Mouse (Mus musculus): ENCODE data around the gene Rftn1.

Rftn1 gene

DNA sequence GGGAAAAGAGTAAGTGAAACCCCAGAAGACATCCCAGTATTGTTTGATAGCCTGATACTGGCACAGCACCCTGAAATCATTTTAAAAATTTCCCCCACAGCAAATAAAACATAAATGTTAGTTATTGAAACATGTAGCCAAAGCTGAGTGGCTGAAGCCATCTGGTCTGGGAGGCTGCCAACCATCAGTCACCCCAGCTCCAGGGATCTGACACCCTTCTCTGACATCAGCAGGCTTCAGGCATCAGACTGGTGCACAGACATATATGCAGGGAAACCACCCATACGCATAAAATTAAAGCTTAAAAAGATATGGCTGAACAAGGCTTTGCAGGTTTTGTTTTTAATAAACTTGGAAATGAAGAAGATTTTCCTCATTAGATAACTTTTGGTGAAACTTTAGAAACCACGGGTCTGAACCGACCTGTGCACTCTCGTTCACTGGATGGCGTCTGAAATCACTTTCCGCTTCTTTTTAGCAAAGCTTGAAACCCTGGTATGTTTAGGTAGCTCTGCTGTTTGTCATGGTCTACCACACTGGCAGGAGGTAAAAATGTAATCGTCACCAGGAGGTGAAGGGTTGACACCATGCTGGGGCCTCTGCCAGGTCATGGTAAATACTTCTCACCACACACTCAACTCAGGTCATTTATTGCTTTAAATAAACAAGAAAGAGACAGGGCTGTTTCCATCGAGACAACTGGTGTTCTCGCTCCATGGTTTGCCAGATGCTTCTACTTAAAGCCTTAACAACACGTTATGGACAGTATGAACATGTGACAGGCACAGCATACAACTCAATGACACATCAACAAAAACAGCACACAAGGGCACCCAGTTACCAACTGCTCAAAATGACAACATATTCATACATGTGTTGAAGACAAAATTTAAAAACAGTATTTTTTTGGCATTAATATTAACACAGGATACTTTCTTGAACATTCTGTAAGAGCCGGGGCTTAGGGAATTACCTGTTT lies 197.6 kb downstream of the Rftn1 start:
- no peak for DNase-seq (ENCODE audit: low read depth, low spot score)

- DNase-seq (ENCODE audit: low read depth, low spot score): no peak
These were observed 200.9 kb downstream of the Rftn1 start for GRCm38 (mm10) chr17:49989583-49989982.

DNA sequence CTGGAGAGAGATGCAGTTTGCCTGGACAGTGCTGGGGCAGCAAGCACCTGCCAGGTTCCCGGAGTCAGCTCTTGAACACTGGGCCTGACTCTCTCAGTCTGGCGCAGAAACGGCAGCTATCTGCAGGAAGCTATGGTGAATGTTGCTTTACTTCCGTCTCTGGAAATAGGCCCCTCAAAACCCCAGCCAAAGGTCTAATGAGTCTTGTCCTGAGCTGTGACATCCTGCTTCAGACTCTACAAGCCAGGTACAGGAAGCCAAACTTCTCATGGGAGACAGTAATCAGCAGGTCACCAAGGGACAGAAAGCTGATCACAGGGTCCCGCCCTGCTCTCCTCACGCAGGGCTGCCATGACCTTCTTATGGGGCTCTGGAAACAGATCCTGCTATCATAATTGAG lies 203.4 kb downstream of the Rftn1 start:
- no peak for DNase-seq (ENCODE audit: low read depth, low spot score)

- no peak for DNase-seq (ENCODE audit: low read depth, low spot score)
These were observed 207.0 kb downstream of the Rftn1 start for GRCm38 (mm10) chr17:49983478-49983877.

GRCm38 (mm10) chr17:49982611-49983390 lies 207.7 kb downstream of the Rftn1 start:
- no peak for DNase-seq (ENCODE audit: low read depth, low spot score)

- no peak for DNase-seq (ENCODE audit: low read depth, low spot score)
These were observed 208.9 kb downstream of the Rftn1 start for GRCm38 (mm10) chr17:49981591-49981990.

DNA sequence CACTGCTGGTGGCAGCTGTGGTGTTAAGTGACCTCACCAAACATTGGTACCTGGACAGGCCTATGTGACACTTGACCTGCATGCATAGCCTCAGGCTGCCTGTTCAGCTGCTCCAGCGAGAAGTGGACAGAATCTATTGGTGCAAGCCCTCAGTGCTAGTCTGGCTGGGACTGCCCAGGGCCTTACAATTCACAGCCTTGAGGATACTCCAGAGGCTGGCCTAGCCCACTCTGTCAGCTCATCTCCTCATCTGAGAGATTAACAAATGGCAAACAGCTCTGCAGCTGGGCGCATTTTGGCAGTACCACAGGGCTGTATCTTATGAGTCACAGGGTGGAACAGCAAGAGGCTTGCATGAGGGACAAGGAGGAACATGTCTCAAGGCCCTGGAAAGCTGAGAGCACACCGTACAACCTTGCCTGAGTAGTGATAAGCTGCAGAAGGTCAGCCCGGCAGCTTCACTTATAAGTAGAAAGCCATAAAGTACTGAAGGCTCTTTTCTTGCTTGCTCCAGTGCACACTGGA lies 210.7 kb downstream of the Rftn1 start:
- no peak for DNase-seq (ENCODE audit: low read depth, low spot score)

DNA sequence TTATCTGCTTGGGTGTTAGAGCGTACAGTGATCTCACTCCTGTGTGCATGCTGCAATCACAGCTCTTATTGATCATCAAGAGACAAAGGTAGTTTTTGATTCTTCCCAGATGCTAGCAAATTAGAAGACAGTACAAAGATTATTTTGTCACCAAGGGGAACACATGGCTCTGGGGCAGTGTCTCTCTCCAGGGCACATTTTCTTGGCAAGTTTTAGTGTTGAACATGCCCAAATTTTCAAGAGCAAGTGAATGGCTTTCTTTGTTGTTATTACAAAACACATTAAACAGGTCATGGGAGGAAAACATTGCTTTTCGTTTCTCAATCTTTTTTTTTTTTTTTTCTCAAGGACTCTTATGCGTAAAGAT lies 213.1 kb downstream of the Rftn1 start:
- no peak for DNase-seq (ENCODE audit: low read depth, low spot score)

DNA sequence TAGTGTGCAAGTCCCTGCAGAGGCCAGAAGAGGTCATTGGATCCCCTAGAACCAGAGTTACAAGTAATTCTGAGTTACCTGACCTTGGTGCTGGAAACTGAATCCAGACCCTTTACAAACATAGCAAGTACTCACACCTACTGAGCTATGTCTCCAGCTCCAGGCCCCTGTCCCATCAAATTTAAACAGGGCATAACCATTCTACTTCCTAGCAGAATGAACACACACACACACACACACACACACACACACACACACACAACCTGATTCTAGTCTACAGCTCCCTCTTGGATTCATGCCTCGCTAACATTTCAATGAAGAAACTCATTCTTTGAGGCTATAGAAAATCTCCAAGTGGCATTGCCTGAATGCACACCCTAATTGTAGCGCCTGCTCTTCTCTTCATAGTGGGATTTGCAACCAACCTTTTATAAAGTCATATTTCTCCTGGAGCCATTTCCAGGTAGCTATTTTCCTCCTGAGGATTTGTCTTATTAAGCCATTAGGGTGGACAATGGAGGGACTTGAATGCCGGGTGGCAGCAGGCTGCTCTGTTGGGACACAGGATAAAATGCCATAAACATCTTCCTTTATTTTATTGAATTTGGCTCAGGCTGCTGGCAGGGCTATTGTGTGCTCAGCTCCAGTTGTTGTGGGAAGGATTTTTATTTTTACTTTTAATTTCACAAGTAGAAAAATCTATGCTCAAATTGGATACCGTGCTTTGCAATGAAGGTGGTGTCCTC lies 213.6 kb downstream of the Rftn1 start:
- DNase-seq (ENCODE audit: low read depth, low spot score): no peak

DNA sequence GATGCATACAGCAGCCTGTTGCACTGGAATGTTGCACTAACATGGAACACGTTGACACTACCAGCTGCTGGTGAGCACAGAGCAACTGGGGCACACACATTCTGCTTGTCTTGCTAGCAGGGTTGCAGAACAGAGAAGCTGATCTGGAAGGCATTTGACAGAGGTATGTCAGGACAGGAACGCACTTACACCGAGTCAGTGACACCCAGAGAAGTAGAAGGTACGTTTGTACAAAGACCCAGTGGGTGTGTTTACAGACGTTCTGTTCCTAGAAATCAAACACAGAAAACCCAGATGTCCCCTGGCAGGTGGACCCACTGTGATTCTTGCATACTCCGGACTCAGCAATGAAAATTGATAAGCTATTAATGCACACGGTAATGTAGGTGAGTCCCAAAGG lies 215.0 kb downstream of the Rftn1 start:
- no peak for DNase-seq (ENCODE audit: low read depth, low spot score)

GRCm38 (mm10) chr17:49974996-49975395 lies 215.5 kb downstream of the Rftn1 start:
- DNase-seq (ENCODE audit: low read depth, low spot score): no peak

GRCm38 (mm10) chr17:49972164-49972563 lies 218.3 kb downstream of the Rftn1 start:
- no peak for DNase-seq (ENCODE audit: low read depth, low spot score)

GRCm38 (mm10) chr17:49971057-49971456 lies 219.4 kb downstream of the Rftn1 start:
- no peak for DNase-seq (ENCODE audit: low read depth, low spot score)

- peak; percentile 36 for DNase-seq (ENCODE audit: low read depth, low spot score)
These were observed 221.8 kb downstream of the Rftn1 start for GRCm38 (mm10) chr17:49968467-49969207.

- no peak for DNase-seq (ENCODE audit: low read depth, low spot score)
These were observed 224.4 kb downstream of the Rftn1 start for GRCm38 (mm10) chr17:49965846-49966762.

DNA sequence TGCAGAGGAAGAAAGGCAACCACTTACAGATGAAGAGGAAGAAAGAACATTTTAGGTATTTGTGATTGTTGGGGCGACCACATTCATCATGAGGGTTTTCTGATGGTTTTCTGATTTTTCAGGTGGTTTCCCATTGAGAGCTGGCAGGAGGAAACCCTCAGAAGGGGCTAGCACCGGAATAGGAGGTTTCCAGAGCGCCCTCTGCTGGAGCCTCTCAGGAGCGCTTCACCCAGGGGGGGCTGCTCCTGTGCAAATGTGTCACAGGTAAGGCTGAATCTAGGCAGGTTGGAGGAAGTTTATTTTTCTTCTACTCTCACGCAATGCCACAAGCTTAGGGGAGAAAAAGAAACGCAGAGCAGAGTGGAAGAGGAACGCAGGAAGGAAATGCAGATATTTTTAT lies 225.4 kb downstream of the Rftn1 start:
- DNase-seq (ENCODE audit: low read depth, low spot score): no peak

DNA sequence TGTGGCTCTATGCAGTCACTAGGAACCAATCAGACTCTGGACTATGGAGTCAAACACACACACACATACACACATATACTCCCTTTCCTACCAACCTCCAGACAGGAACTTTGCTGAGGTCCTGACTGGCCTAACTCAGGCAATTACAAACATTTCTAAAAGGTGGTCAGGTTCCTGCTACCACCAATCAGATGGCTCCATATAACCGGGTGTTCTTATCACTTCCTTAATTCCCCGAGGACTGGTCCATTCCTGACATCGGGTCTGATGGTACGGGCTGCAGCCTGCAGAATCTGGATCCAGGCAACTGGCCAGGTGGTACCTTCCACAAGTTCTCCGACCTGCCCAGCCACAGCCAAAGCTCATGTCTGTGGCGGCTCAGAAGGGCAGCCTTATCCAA lies 226.0 kb downstream of the Rftn1 start:
- DNase-seq (ENCODE audit: low read depth, low spot score): no peak

- DNase-seq (ENCODE audit: low read depth, low spot score): no peak
These were observed 231.5 kb downstream of the Rftn1 start for GRCm38 (mm10) chr17:49959021-49959420.

GRCm38 (mm10) chr17:49951856-49952607 lies 238.4 kb downstream of the Rftn1 start:
- DNase-seq (ENCODE audit: low read depth, low spot score): no peak

All from forelimb bud, embryonic 11.5 days (tissue).